In the genomic region with DNA sequence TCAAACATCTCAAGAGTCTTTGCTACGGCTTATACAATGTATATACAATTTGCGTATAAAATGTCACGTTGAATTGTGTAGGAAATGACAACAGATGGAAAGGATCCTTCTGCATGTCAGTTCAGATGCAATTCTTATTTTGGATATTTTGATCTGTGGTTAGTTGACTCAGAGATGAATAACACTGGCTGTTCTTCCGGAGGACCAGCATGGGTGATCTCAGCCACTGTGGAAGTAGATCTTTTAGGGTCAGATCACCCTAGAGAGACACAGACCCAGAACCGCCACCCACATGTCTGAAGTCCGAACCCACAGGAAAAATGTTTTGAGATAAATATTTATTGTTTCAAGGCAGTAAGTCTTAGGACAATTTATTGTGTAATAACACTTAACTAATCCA, we compare ENCODE assay signal across 22 mouse cellular contexts.
A peak's percentile ranks its signal among the peaks of the same experiment; 100 is the strongest.
DNase-seq lines count a peak whose midpoint lies in the region; ATAC-seq and TF ChIP-seq lines count a peak whose summit lies in the region.
"Had no signal": no experiment of that assay in that cellular context is flagged by ENCODE, and none has a peak within 500 bp of the region (broad histone marks: within the 10 kb centered on the region; RNA-seq: fewer than 3 reads in every experiment).

No protein-coding gene starts in this region.

- intact Hi-C loops in heart, postnatal 36 days (cut with DNase I), result no loop called here

- no peak overlapping the region for H3K9ac ChIP-seq in kidney, embryonic 15.5 days
- H3K9ac ChIP-seq: embryonic facial prominence, embryonic 15.5 days; heart, embryonic 12.5 days; hindbrain, embryonic 15.5 days had no signal

- H3K9me3 ChIP-seq in kidney, embryonic 15.5 days (replicated peaks), result no peaks in the 10 kb centered on the region
- H3K9me3 ChIP-seq: embryonic facial prominence, embryonic 15.5 days; forebrain, embryonic 10.5 days; G1E; heart, embryonic 12.5 days; hindbrain, embryonic 15.5 days had no signal

- H3ac ChIP-seq in myocyte (ENCODE audit: control insufficient read depth, insufficient read length), result no peak overlapping the region

- WGBS in kidney, embryonic 15.5 days, result 71% methylated on average over 6 of the region's 6 CpGs

- H3K4me3 ChIP-seq in kidney, embryonic 15.5 days (replicated peaks), result no peak overlapping the region
- H3K4me3 ChIP-seq in myocyte, result no peak overlapping the region
- H3K4me3 ChIP-seq: embryonic facial prominence, embryonic 15.5 days; erythroblast, embryonic 14.5 days; forebrain, embryonic 10.5 days; heart, adult 2 months; heart, embryonic 12.5 days; hindbrain, embryonic 15.5 days had no signal

- H3K27ac ChIP-seq in kidney, embryonic 15.5 days, result 0 out of 2 replicates have a peak overlapping the region, but pooled peaks have one; percentile 39
- H3K27ac ChIP-seq: embryonic facial prominence, embryonic 15.5 days; forebrain, embryonic 10.5 days; heart, adult 2 months; hindbrain, embryonic 15.5 days had no signal

- no peak for ATAC-seq in kidney, embryonic 15.5 days (replicated peaks; ENCODE audit: low FRiP score)
- ATAC-seq: CD4-positive, CD25-positive, alpha-beta regulatory T cell, adult 4 months; forebrain, embryonic 14.5 days had no signal

- no peak overlapping the region for H3K4me2 ChIP-seq in kidney, embryonic 15.5 days
- peak overlapping the region; percentile 55 for H3K4me2 ChIP-seq in myocyte (ENCODE audit: low read depth)
- H3K4me2 ChIP-seq: embryonic facial prominence, embryonic 15.5 days; heart, embryonic 12.5 days; hindbrain, embryonic 15.5 days had no signal

- H3K4me1 ChIP-seq in kidney, embryonic 15.5 days, result peaks cover 32% of the 10 kb centered on the region
- H3K4me1 ChIP-seq: embryonic facial prominence, embryonic 15.5 days; hindbrain, embryonic 15.5 days had no signal

- no peaks in the 10 kb centered on the region for H3K36me3 ChIP-seq in kidney, embryonic 15.5 days
- no peaks in the 10 kb centered on the region for H3K36me3 ChIP-seq in myocyte (ENCODE audit: control insufficient read depth, insufficient read depth)
- H3K36me3 ChIP-seq: embryonic facial prominence, embryonic 15.5 days; forebrain, embryonic 10.5 days; G1E; heart, embryonic 12.5 days; hindbrain, embryonic 15.5 days had no signal

- no peaks in the 10 kb centered on the region for H3K79me2 ChIP-seq in myocyte (ENCODE audit: control insufficient read depth, insufficient read depth)

- no peak for TF ChIP-seq POLR2A in myocyte (IDR thresholded peaks at IDR 0.05; ENCODE audit: insufficient read length, low read depth)

- DNase-seq in heart, adult 11 months, result peak; percentile 5
- no peak for DNase-seq in heart, postnatal 36 days
- DNase-seq in kidney, postnatal 14 days, result no peak
- peak; percentile 28 for DNase-seq in 416B (ENCODE audit: low read depth)
- no peak for DNase-seq in urinary bladder, postnatal 14 days (ENCODE audit: low spot score)
- DNase-seq: adrenal gland, adult 2 months; cerebellum, adult 11 months; cerebellum, adult 8-10 months; cerebellum, postnatal 14 days; embryo, embryonic 11 days; gastrocnemius, postnatal 36 days; heart, adult 2 months had no signal

- H3K27me3 ChIP-seq in kidney, embryonic 15.5 days, result no peaks in the 10 kb centered on the region
- no peaks in the 10 kb centered on the region for H3K27me3 ChIP-seq in myocyte (ENCODE audit: control insufficient read depth, insufficient read depth, insufficient read length)
- H3K27me3 ChIP-seq: embryonic facial prominence, embryonic 15.5 days; heart, embryonic 12.5 days; hindbrain, embryonic 15.5 days had no signal

TF ChIP-seq in myocyte, 11 proteins besides CTCF, POLR2A, EP300 and RAD21:
- TF ChIP-seq CEBPB (IDR thresholded peaks at IDR 0.05; ENCODE audit: insufficient read depth, poor library complexity, severe bottlenecking) (no peak), REST (IDR thresholded peaks at IDR 0.05; ENCODE audit: insufficient read depth, insufficient read length) (no peak), E2F4 (IDR thresholded peaks at IDR 0.05; ENCODE audit: insufficient read depth) (no peak), MYOD1 (IDR thresholded peaks at IDR 0.05; ENCODE audit: control insufficient read depth in 1 of 3, insufficient read length in 2 of 3, low read depth in 2 of 3) (no peak), MAX (IDR thresholded peaks at IDR 0.05; ENCODE audit: low read depth) (no peak), TCF12 (IDR thresholded peaks at IDR 0.05; ENCODE audit: insufficient read depth, poor library complexity, severe bottlenecking) (no peak), SRF (IDR thresholded peaks at IDR 0.05; ENCODE audit: control insufficient read depth, insufficient read length, low read depth) (no peak), POLR2AphosphoS2 (IDR thresholded peaks at IDR 0.05; ENCODE audit: insufficient read length, low read depth) (no peak), MYOG (IDR thresholded peaks at IDR 0.05; ENCODE audit: control insufficient read depth in 1 of 3, insufficient read depth in 1 of 3, insufficient read length in 2 of 3, low read depth in 2 of 3) (no peak), TCF3 (IDR thresholded peaks at IDR 0.05; ENCODE audit: insufficient read length, low read depth) (no peak), USF1 (IDR thresholded peaks at IDR 0.05; ENCODE audit: low read depth) (no peak)
TF ChIP-seq in myocyte: peak in this region for 0.

Comparison
In these comparisons a context has a peak if more than half of its experiments do, and no peak if none do; other contexts are left out.
1. DNase-seq: peak in heart, adult 11 months (single experiment) and 416B (single experiment); none in heart, postnatal 36 days (0 of 2), kidney, postnatal 14 days (single experiment) and urinary bladder, postnatal 14 days (single experiment).